Mouse (Mus musculus): Measurements from ENCODE around the gene Eif3i. TPM values are rescaled to one million over a fixed set of nuclear protein-coding genes. Genes with fewer than 3 reads are reported as not detected.

Eif3i gene
- polyA plus RNA-seq, 1 experiment from 2014 or later = 221 TPM

- 0 out of 2 replicates have a peak, but pooled peaks cover 3% of the 10 kb centered on the region for H3K36me3 ChIP-seq (ENCODE audit: control insufficient read depth, insufficient read depth, low read length)
- H3K27me3 ChIP-seq (ENCODE audit: control insufficient read depth, insufficient read depth, low read length) = no peaks in the 10 kb centered on the region
- H3K4me1 ChIP-seq (ENCODE audit: control insufficient read depth, insufficient read depth, low read length) = peaks cover 8% of the 10 kb centered on the region; the same call in 1 of the 2 replicates
- no peak for ATAC-seq (ENCODE audit: low read depth)
- no peak within 1 kb of the TSS for H3K27ac ChIP-seq (ENCODE audit: low read depth, low read length)
- H3K9me3 ChIP-seq (ENCODE audit: control insufficient read depth, low read length) = no peaks in the 10 kb centered on the region
- H3K9ac ChIP-seq (replicated peaks; ENCODE audit: low read depth, low read length) = no peak within 1 kb of the TSS
- H3K4me3 ChIP-seq (ENCODE audit: low read depth, low read length) = no peak within 1 kb of the TSS
- H3K4me2 ChIP-seq (ENCODE audit: low read depth, low read length) = no peak within 1 kb of the TSS
- WGBS = 80% methylated on average over 6 of the region's 6 CpGs
These were observed 13.6 kb upstream of the Eif3i start, which contains the start of gene Dcdc2b for GRCm38 (mm10) chr4:129614093-129614492. Dcdc2b (minus strand) TSS chr4:129614257.

GRCm38 (mm10) chr4:129610472-129610871 lies 10.0 kb upstream of the Eif3i start:
- no peak overlapping the region for H3K27ac ChIP-seq (ENCODE audit: low read depth, low read length)
- no peak overlapping the region for H3K9ac ChIP-seq (replicated peaks; ENCODE audit: low read depth, low read length)
- H3K4me2 ChIP-seq (ENCODE audit: low read depth, low read length) = no peak overlapping the region
- H3K27me3 ChIP-seq (ENCODE audit: control insufficient read depth, insufficient read depth, low read length) = no peaks in the 10 kb centered on the region
- no peak for ATAC-seq (ENCODE audit: low read depth)
- no peaks in the 10 kb centered on the region for H3K4me1 ChIP-seq (ENCODE audit: control insufficient read depth, insufficient read depth, low read length)
- 75% methylated on average over 4 of the region's 4 CpGs for WGBS
- H3K4me3 ChIP-seq (ENCODE audit: low read depth, low read length) = no peak overlapping the region
- H3K36me3 ChIP-seq (ENCODE audit: control insufficient read depth, insufficient read depth, low read length) = peaks cover 12% of the 10 kb centered on the region
- H3K9me3 ChIP-seq (ENCODE audit: control insufficient read depth, low read length) = no peaks in the 10 kb centered on the region

GRCm38 (mm10) chr4:129610026-129610425 lies 9.6 kb upstream of the Eif3i start:
- 84% methylated on average over 4 of the region's 4 CpGs for WGBS
- peaks cover 15% of the 10 kb centered on the region for H3K36me3 ChIP-seq (ENCODE audit: control insufficient read depth, insufficient read depth, low read length)
- H3K4me1 ChIP-seq (ENCODE audit: control insufficient read depth, insufficient read depth, low read length) = no peaks in the 10 kb centered on the region
- no peak overlapping the region for H3K27ac ChIP-seq (ENCODE audit: low read depth, low read length)
- no peak overlapping the region for H3K4me3 ChIP-seq (ENCODE audit: low read depth, low read length)
- no peak overlapping the region for H3K4me2 ChIP-seq (ENCODE audit: low read depth, low read length)
- H3K9ac ChIP-seq (replicated peaks; ENCODE audit: low read depth, low read length) = no peak overlapping the region
- no peaks in the 10 kb centered on the region for H3K9me3 ChIP-seq (ENCODE audit: control insufficient read depth, low read length)
- H3K27me3 ChIP-seq (ENCODE audit: control insufficient read depth, insufficient read depth, low read length) = no peaks in the 10 kb centered on the region
- ATAC-seq (ENCODE audit: low read depth) = no peak

GRCm38 (mm10) chr4:129609139-129609631 lies 8.7 kb upstream of the Eif3i start:
- ATAC-seq (ENCODE audit: low read depth) = no peak
- peaks cover 15% of the 10 kb centered on the region for H3K36me3 ChIP-seq (ENCODE audit: control insufficient read depth, insufficient read depth, low read length)

GRCm38 (mm10) chr4:129608426-129609025 lies 8.1 kb upstream of the Eif3i start:
- Histone ChIP-seq H3K27me3 (ENCODE audit: control insufficient read depth, insufficient read depth, low read length) (no peaks in the 10 kb centered on the region), H3K36me3 (ENCODE audit: control insufficient read depth, insufficient read depth, low read length) (peaks cover 20% of the 10 kb centered on the region), H3K9me3 (ENCODE audit: control insufficient read depth, low read length) (no peaks in the 10 kb centered on the region), H3K27ac (ENCODE audit: low read depth, low read length) (0 out of 2 replicates have a peak overlapping the region, but pooled peaks have one; percentile 39), H3K4me3 (ENCODE audit: low read depth, low read length) (no peak overlapping the region), H3K4me2 (ENCODE audit: low read depth, low read length) (no peak overlapping the region), H3K4me1 (ENCODE audit: control insufficient read depth, insufficient read depth, low read length) (no peaks in the 10 kb centered on the region), H3K9ac (replicated peaks; ENCODE audit: low read depth, low read length) (0 out of 2 replicates have a peak overlapping the region, but pooled peaks have one; percentile 16)
- ATAC-seq (ENCODE audit: low read depth) = peak; percentile 83
- 38% methylated on average over 7 of the region's 7 CpGs for WGBS

More at GRCm38 (mm10) chr4:129609139-129609631, 8.7 kb upstream of the Eif3i start:
- no peaks in the 10 kb centered on the region for H3K9me3 ChIP-seq (ENCODE audit: control insufficient read depth, low read length)
- no peaks in the 10 kb centered on the region for H3K4me1 ChIP-seq (ENCODE audit: control insufficient read depth, insufficient read depth, low read length)
- H3K9ac ChIP-seq (replicated peaks; ENCODE audit: low read depth, low read length) = no peak overlapping the region
- H3K27ac ChIP-seq (ENCODE audit: low read depth, low read length) = no peak overlapping the region
- no peaks in the 10 kb centered on the region for H3K27me3 ChIP-seq (ENCODE audit: control insufficient read depth, insufficient read depth, low read length)
- 86% methylated on average over 12 of the region's 12 CpGs for WGBS
- no peak overlapping the region for H3K4me3 ChIP-seq (ENCODE audit: low read depth, low read length)
- H3K4me2 ChIP-seq (ENCODE audit: low read depth, low read length) = no peak overlapping the region

- no peak overlapping the region for H3K4me3 ChIP-seq (ENCODE audit: low read depth, low read length)
- H3K36me3 ChIP-seq (ENCODE audit: control insufficient read depth, insufficient read depth, low read length) = peaks cover 27% of the 10 kb centered on the region
- no peak overlapping the region for H3K4me2 ChIP-seq (ENCODE audit: low read depth, low read length)
- H3K4me1 ChIP-seq (ENCODE audit: control insufficient read depth, insufficient read depth, low read length) = no peaks in the 10 kb centered on the region
- H3K9ac ChIP-seq (replicated peaks; ENCODE audit: low read depth, low read length) = no peak overlapping the region
- no peak for ATAC-seq (ENCODE audit: low read depth)
- no peaks in the 10 kb centered on the region for H3K9me3 ChIP-seq (ENCODE audit: control insufficient read depth, low read length)
- WGBS = 72% methylated on average over 4 of the region's 4 CpGs
- H3K27me3 ChIP-seq (ENCODE audit: control insufficient read depth, insufficient read depth, low read length) = no peaks in the 10 kb centered on the region
- H3K27ac ChIP-seq (ENCODE audit: low read depth, low read length) = no peak overlapping the region
These were observed 11.6 kb downstream of the Eif3i start for GRCm38 (mm10) chr4:129588865-129589264.

- H3K9ac ChIP-seq (replicated peaks; ENCODE audit: low read depth, low read length) = no peak overlapping the region
- no peaks in the 10 kb centered on the region for H3K27me3 ChIP-seq (ENCODE audit: control insufficient read depth, insufficient read depth, low read length)
- H3K36me3 ChIP-seq (ENCODE audit: control insufficient read depth, insufficient read depth, low read length) = peaks cover 18% of the 10 kb centered on the region; the same call in 1 of the 2 replicates
- H3K27ac ChIP-seq (ENCODE audit: low read depth, low read length) = no peak overlapping the region
- no peaks in the 10 kb centered on the region for H3K9me3 ChIP-seq (ENCODE audit: control insufficient read depth, low read length)
- no peak overlapping the region for H3K4me3 ChIP-seq (ENCODE audit: low read depth, low read length)
- 36% methylated on average over 1 of the region's 1 CpGs for WGBS
- ATAC-seq (ENCODE audit: low read depth) = no peak
- H3K4me1 ChIP-seq (ENCODE audit: control insufficient read depth, insufficient read depth, low read length) = no peaks in the 10 kb centered on the region
- H3K4me2 ChIP-seq (ENCODE audit: low read depth, low read length) = no peak overlapping the region
These were observed 13.5 kb downstream of the Eif3i start for GRCm38 (mm10) chr4:129586943-129587342.

- no peaks in the 10 kb centered on the region for H3K27me3 ChIP-seq (ENCODE audit: control insufficient read depth, insufficient read depth, low read length)
- no peak overlapping the region for H3K27ac ChIP-seq (ENCODE audit: low read depth, low read length)
- peaks cover 6% of the 10 kb centered on the region; the same call in 1 of the 2 replicates for H3K36me3 ChIP-seq (ENCODE audit: control insufficient read depth, insufficient read depth, low read length)
- 76% methylated on average over 9 of the region's 9 CpGs for WGBS
- H3K9me3 ChIP-seq (ENCODE audit: control insufficient read depth, low read length) = no peaks in the 10 kb centered on the region
- no peak overlapping the region for H3K9ac ChIP-seq (replicated peaks; ENCODE audit: low read depth, low read length)
- H3K4me3 ChIP-seq (ENCODE audit: low read depth, low read length) = no peak overlapping the region
- ATAC-seq (ENCODE audit: low read depth) = no peak
- H3K4me2 ChIP-seq (ENCODE audit: low read depth, low read length) = no peak overlapping the region
- H3K4me1 ChIP-seq (ENCODE audit: control insufficient read depth, insufficient read depth, low read length) = no peaks in the 10 kb centered on the region
These were observed 14.7 kb downstream of the Eif3i start for GRCm38 (mm10) chr4:129585773-129586172.

- Histone ChIP-seq H3K36me3 (ENCODE audit: control insufficient read depth, insufficient read depth, low read length) (no peaks in the 10 kb centered on the region), H3K27ac (ENCODE audit: low read depth, low read length) (no peak overlapping the region), H3K27me3 (ENCODE audit: control insufficient read depth, insufficient read depth, low read length) (no peaks in the 10 kb centered on the region), H3K9ac (replicated peaks; ENCODE audit: low read depth, low read length) (peak overlapping the region; percentile 25; the same call in 1 of the 2 replicates), H3K4me3 (ENCODE audit: low read depth, low read length) (peak overlapping the region; percentile 22), H3K4me2 (ENCODE audit: low read depth, low read length) (peak overlapping the region; percentile 48), H3K9me3 (ENCODE audit: control insufficient read depth, low read length) (no peaks in the 10 kb centered on the region), H3K4me1 (ENCODE audit: control insufficient read depth, insufficient read depth, low read length) (no peaks in the 10 kb centered on the region)
- peak; percentile 63 for ATAC-seq (ENCODE audit: low read depth)
- 3% methylated on average over 36 of the region's 36 CpGs for WGBS
These were observed 15.4 kb downstream of the Eif3i start for GRCm38 (mm10) chr4:129584884-129585608.
